Mouse (Mus musculus) 416B (cell line): ENCODE results near the gene Aup1.

ENCODE experiments used
- DNase-seq: peaks from one replicate; pipeline ENCODE4 v3.0.0; 2011; ENCODE audit warnings: low read depth

Aup1 gene

DNA sequence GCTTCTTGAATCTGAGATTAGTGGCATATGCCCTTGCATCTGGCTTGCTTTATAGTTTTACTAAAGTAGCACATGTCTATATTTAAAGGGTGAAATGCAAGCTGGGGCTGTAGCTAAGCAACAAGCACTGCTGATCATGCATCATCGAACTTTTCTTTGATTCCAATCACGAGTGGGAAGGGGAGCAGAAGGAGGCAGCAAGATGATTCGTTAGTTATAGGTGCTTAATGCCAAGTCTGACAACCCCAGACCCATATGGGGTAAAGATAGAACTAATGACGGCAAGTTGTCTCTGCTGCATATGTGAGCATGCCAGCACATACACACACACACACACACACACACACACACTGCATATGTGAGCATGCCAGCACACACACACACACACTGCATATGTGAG lies 49.8 kb downstream of the Aup1 start:
- no peak for DNase-seq
